Mouse (Mus musculus) G1E (cell line): Measurements from ENCODE around the gene Zfp174.

ENCODE experiments used
- CTCF ChIP-seq: IDR thresholded peaks from 2 replicates; pipeline ENCODE4 v1.5.1; 2012; ENCODE audit warnings: low read depth, low read length, inconsistent platforms, mixed read lengths
- GATA1 ChIP-seq: IDR thresholded peaks from 2 replicates; pipeline ENCODE4 v1.6.1; 2012; ENCODE audit warnings: borderline replicate concordance, low read length, inconsistent platforms, mixed read lengths
- POLR2AphosphoS5 ChIP-seq: IDR thresholded peaks from 2 replicates; pipeline ENCODE4 v1.6.1; 2012; ENCODE audit warnings: low read depth, low read length, inconsistent platforms; ENCODE audit not compliant: insufficient replicate concordance
- TAL1 ChIP-seq: conservative IDR thresholded peaks from 2 replicates; pipeline ENCODE4 v1.6.1; 2012; ENCODE audit warnings: low read depth, low read length, inconsistent platforms, mixed read lengths

GRCm38 (mm10) chr16:3820202-3820601 is 26.9 kb upstream of the Zfp174 start:
- TF ChIP-seq CTCF (no peak), TAL1 (no peak), GATA1 (no peak), POLR2AphosphoS5 (no peak)
